Comparison of ENCODE assay signal across 29 mouse cellular contexts in the genomic region with DNA sequence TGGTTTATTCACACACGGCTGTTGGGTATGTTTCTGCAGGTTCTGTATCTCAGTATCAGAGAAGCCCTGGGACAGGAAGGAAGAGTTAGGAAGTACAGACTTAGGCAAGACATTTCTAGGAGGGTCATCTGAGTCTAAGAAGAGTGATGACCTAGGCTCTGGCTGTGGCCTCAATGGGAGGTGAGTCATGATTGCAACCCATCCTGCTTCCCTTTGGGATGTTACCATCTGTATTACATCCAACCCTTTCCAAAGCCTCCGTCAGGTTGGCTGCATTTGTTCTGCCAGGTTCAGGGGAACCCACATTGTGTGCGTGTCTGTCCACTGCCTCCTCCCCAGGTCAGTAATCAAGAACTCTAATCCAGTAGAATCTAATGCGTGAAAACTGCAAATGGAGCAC. TPM values are rescaled to one million over a fixed set of nuclear protein-coding genes. Genes with fewer than 3 reads are reported as not detected.
DNase-seq lines count a peak whose midpoint lies in the region; ATAC-seq and TF ChIP-seq lines count a peak whose summit lies in the region.
"Had no signal": no experiment of that assay in that cellular context is flagged by ENCODE, and none has a peak within 500 bp of the region (broad histone marks: within the 10 kb centered on the region; RNA-seq: fewer than 3 reads in every experiment).

No protein-coding gene starts in this region.

- no peak overlapping the region for H3K4me2 ChIP-seq in forebrain, postnatal 0 days (ENCODE audit: low read depth)
- H3K4me2 ChIP-seq: embryonic facial prominence, embryonic 12.5 days; forebrain, embryonic 15.5 days; heart, embryonic 12.5 days had no signal

- no peaks in the 10 kb centered on the region for H3K9me3 ChIP-seq in forebrain, postnatal 0 days (ENCODE audit: low read length)
- H3K9me3 ChIP-seq: embryonic facial prominence, embryonic 12.5 days; forebrain, embryonic 15.5 days; heart, embryonic 12.5 days had no signal

- 58% methylated on average over 4 of the region's 4 CpGs for WGBS in bone marrow, adult 2 months
- WGBS in macrophage (ENCODE audit: missing documents) = 63% methylated on average over 4 of the region's 4 CpGs
- WGBS in small intestine, adult 2 months = 92% methylated on average over 4 of the region's 4 CpGs
- 90% methylated on average over 4 of the region's 4 CpGs for WGBS in forebrain, postnatal 0 days

- H3K9ac ChIP-seq in forebrain, postnatal 0 days = no peak overlapping the region
- H3K9ac ChIP-seq: embryonic facial prominence, embryonic 12.5 days; forebrain, embryonic 15.5 days; heart, embryonic 12.5 days had no signal

- H3K36me3 ChIP-seq in macrophage (ENCODE audit: inconsistent target) = no peaks in the 10 kb centered on the region
- no peaks in the 10 kb centered on the region for H3K36me3 ChIP-seq in small intestine, adult 2 months (ENCODE audit: control insufficient read depth, insufficient read depth, low read length)
- H3K36me3 ChIP-seq in forebrain, postnatal 0 days (ENCODE audit: insufficient read depth) = no peaks in the 10 kb centered on the region
- H3K36me3 ChIP-seq: embryonic facial prominence, embryonic 12.5 days; forebrain, embryonic 15.5 days; heart, embryonic 12.5 days had no signal

- H3K79me2 ChIP-seq in macrophage (ENCODE audit: inconsistent target) = no peaks in the 10 kb centered on the region

- peak; percentile 62 for DNase-seq in 416B (ENCODE audit: low read depth)
- no peak for DNase-seq in gastrocnemius, postnatal 14 days
- DNase-seq in forebrain, postnatal 0 days = no peak
- DNase-seq in adrenal gland, adult (ENCODE audit: inconsistent age in 2 of 2, low spot score in 1 of 2) = no peak
- DNase-seq: adrenal gland, postnatal 25 days; B cell, adult 2 months; cerebellum, adult 11 months; cerebellum, adult 8-10 months; cerebellum, postnatal 14 days; gastrocnemius, postnatal 25 days; heart, adult 18-20 months; heart, postnatal 36 days had no signal

- no peak overlapping the region for H3K4me3 ChIP-seq in bone marrow, adult 2 months (replicated peaks; ENCODE audit: control insufficient read depth, low read depth, low read length)
- H3K4me3 ChIP-seq in macrophage (ENCODE audit: inconsistent target) = no peak overlapping the region
- no peak overlapping the region for H3K4me3 ChIP-seq in small intestine, adult 2 months (ENCODE audit: low read depth, low read length)
- no peak overlapping the region for H3K4me3 ChIP-seq in forebrain, postnatal 0 days (ENCODE audit: low read depth, low read length)
- H3K4me3 ChIP-seq: embryonic facial prominence, embryonic 12.5 days; forebrain, embryonic 15.5 days; heart, embryonic 12.5 days had no signal

- intact Hi-C loops in gastrocnemius, postnatal 14 days (cut with DNase I; ENCODE audit: low total_unique reads) = no loop called here

- ATAC-seq in forebrain, postnatal 0 days = no peak
- ATAC-seq: forebrain, embryonic 15.5 days; hindbrain, embryonic 16.5 days; inflammation-experienced regulatory T-cells, adult 6 months; intestine, postnatal 0 days had no signal

- H3K27ac ChIP-seq in bone marrow, adult 2 months (ENCODE audit: control insufficient read depth, insufficient read depth, low read depth, low read length, poor library complexity) = peak overlapping the region; percentile 73
- peak overlapping the region; percentile 72 for H3K27ac ChIP-seq in macrophage
- peak overlapping the region; percentile 36; the same call in 1 of the 2 replicates for H3K27ac ChIP-seq in small intestine, adult 2 months (ENCODE audit: insufficient read depth, low read depth, low read length)
- H3K27ac ChIP-seq in forebrain, postnatal 0 days (ENCODE audit: low read depth, low read length) = no peak overlapping the region
- H3K27ac ChIP-seq: embryonic facial prominence, embryonic 12.5 days; forebrain, embryonic 15.5 days had no signal

- peaks cover 3% of the 10 kb centered on the region for H3K4me1 ChIP-seq in bone marrow, adult 2 months (ENCODE audit: control insufficient read depth, insufficient read depth, low read length)
- peaks cover 2% of the 10 kb centered on the region; the same call in 1 of the 2 replicates for H3K4me1 ChIP-seq in small intestine, adult 2 months (ENCODE audit: control insufficient read depth, insufficient read depth, insufficient read length, low read length)
- no peaks in the 10 kb centered on the region for H3K4me1 ChIP-seq in forebrain, postnatal 0 days (ENCODE audit: insufficient read depth)
- H3K4me1 ChIP-seq: embryonic facial prominence, embryonic 12.5 days; forebrain, embryonic 15.5 days; heart, embryonic 12.5 days had no signal

- TF ChIP-seq CTCF in bone marrow, adult 2 months (IDR thresholded peaks at IDR 0.05; ENCODE audit: control insufficient read depth, insufficient read depth, low read length) = no peak
- no peak for TF ChIP-seq CTCF in small intestine, adult 2 months (IDR thresholded peaks at IDR 0.05; ENCODE audit: extremely low read depth, insufficient read length, insufficient replicate concordance, low read depth, low read length)
- no peak for TF ChIP-seq CTCF in forebrain, postnatal 0 days (IDR thresholded peaks at IDR 0.05; ENCODE audit: low read depth)

- no peaks in the 10 kb centered on the region for H3K27me3 ChIP-seq in small intestine, adult 2 months (ENCODE audit: control insufficient read depth, insufficient read depth, low read length)
- H3K27me3 ChIP-seq in forebrain, postnatal 0 days (ENCODE audit: insufficient read depth, low read length) = no peaks in the 10 kb centered on the region
- H3K27me3 ChIP-seq: embryonic facial prominence, embryonic 12.5 days; forebrain, embryonic 15.5 days; heart, embryonic 12.5 days had no signal

- no peak for TF ChIP-seq POLR2A in bone marrow, adult 2 months (IDR thresholded peaks at IDR 0.05; ENCODE audit: borderline replicate concordance, control insufficient read depth, low read depth, low read length)
- no peak for TF ChIP-seq POLR2A in small intestine, adult 2 months (IDR thresholded peaks at IDR 0.05; ENCODE audit: low read depth, low read length)

RNA-seq across cellular contexts. Expression of a gene that starts 11.8 kb away (rescaled TPM):
- polyA plus RNA-seq in bone marrow, adult 2 months (2011; ENCODE audit: insufficient read depth, insufficient read length, low replicate concordance, missing spikeins) = 88.2 and 218 TPM in 2 replicates
- 100 to 1,000 TPM in 5 of 26 experiments, 10 to 100 TPM in 21; 13.7 to 172 (median 40.9) TPM for total RNA-seq in macrophage (2018; cell fraction: chromatin; rRNA removed)
- total RNA-seq in macrophage (2018; cell fraction: cytosol; rRNA removed) = 100 to 1,000 TPM; 122 to 667 (median 326) TPM
- total RNA-seq in macrophage (2018; cell fraction: nucleus; rRNA removed) = 100 to 1,000 TPM in 13 of 26 experiments, 10 to 100 TPM in 13; 47.6 to 271 (median 103) TPM
- polyA plus RNA-seq in macrophage (2018) = 508 to 1,107 TPM (median 907 TPM) in 3 replicates
- 11.0 and 32.1 TPM in 2 replicates for polyA plus RNA-seq in small intestine, adult 2 months (2012; rRNA removed)
- 1 to 10 TPM; 2.7 to 2.9 TPM for total RNA-seq in gastrocnemius, postnatal 14 days (2021)
- total RNA-seq in forebrain, postnatal 0 days (2014; rRNA removed) = 0.77 and 5.0 TPM in 2 replicates
- polyA plus RNA-seq in forebrain, postnatal 0 days (2015; fragmentation: Nextera tagmentation; extraction: Ambion mirVana) = 3.5 and 3.7 TPM in 2 replicates
- total RNA-seq: MEL had no signal

RNA-seq across cellular contexts. Expression of a gene that starts 26.3 kb away (rescaled TPM):
- 8.0 and 17.0 TPM in 2 replicates for polyA plus RNA-seq in bone marrow, adult 2 months (2011; ENCODE audit: insufficient read depth, insufficient read length, low replicate concordance, missing spikeins)
- total RNA-seq in macrophage (2018; cell fraction: chromatin; rRNA removed) = 100 to 1,000 TPM in 16 of 26 experiments, 10 to 100 TPM in 10; 27.1 to 700 (median 152) TPM
- 1,000 to 10,000 TPM in 7 of 26 experiments, 100 to 1,000 TPM in 19; 287 to 1,885 (median 507) TPM for total RNA-seq in macrophage (2018; cell fraction: cytosol; rRNA removed)
- total RNA-seq in macrophage (2018; cell fraction: nucleus; rRNA removed) = 1,000 to 10,000 TPM in 2 of 26 experiments, 100 to 1,000 TPM in 23, 10 to 100 TPM in 1; 94.4 to 1,218 (median 394) TPM
- 289 to 625 TPM (median 620 TPM) in 3 replicates for polyA plus RNA-seq in macrophage (2018)
- 1.2 and 3.7 TPM in 2 replicates for polyA plus RNA-seq in small intestine, adult 2 months (2012; rRNA removed)
- 1 to 10 TPM; 4.1 to 5.9 TPM for total RNA-seq in gastrocnemius, postnatal 14 days (2021)
- total RNA-seq in forebrain, postnatal 0 days (2014; rRNA removed) = 1.2 and 1.8 TPM in 2 replicates
- polyA plus RNA-seq in forebrain, postnatal 0 days (2015; fragmentation: Nextera tagmentation; extraction: Ambion mirVana) = 2.5 and 3.4 TPM in 2 replicates
- polyA plus RNA-seq: inflammation-experienced regulatory T-cells, adult 6 months had no signal

RNA-seq across cellular contexts. Expression of a gene that starts 40.7 kb away (rescaled TPM):
- not detected in 2 replicates for polyA plus RNA-seq in bone marrow, adult 2 months (2011; ENCODE audit: insufficient read depth, insufficient read length, low replicate concordance, missing spikeins)
- 1 to 10 TPM in 8 of 26 experiments, not detected in 18; 1.8 to 4.2 (median 2.2) TPM for total RNA-seq in macrophage (2018; cell fraction: chromatin; rRNA removed)
- under 1 TPM in 3 of 26 experiments, not detected in 23; 0.29 to 0.41 (median 0.33) TPM for total RNA-seq in macrophage (2018; cell fraction: cytosol; rRNA removed)
- total RNA-seq in macrophage (2018; cell fraction: nucleus; rRNA removed) = 1 to 10 TPM in 13 of 26 experiments, not detected in 13; 1.2 to 5.7 (median 2.4) TPM
- polyA plus RNA-seq in macrophage (2018) = not detected in 3 replicates
- not detected in 2 replicates for polyA plus RNA-seq in small intestine, adult 2 months (2012; rRNA removed)
- total RNA-seq in gastrocnemius, postnatal 14 days (2021) = not detected
- not detected in 2 replicates for total RNA-seq in forebrain, postnatal 0 days (2014; rRNA removed)
- polyA plus RNA-seq in forebrain, postnatal 0 days (2015; fragmentation: Nextera tagmentation; extraction: Ambion mirVana) = not detected in 2 replicates
- total RNA-seq: adrenal gland, adult 18-20 months; adrenal gland, postnatal 25 days; gastrocnemius, postnatal 25 days; heart, adult 18-20 months; heart, postnatal 36 days; MEL had no signal
- polyA plus RNA-seq: brain, embryonic 14.5 days; cortical plate, adult 2 months; embryonic facial prominence, embryonic 12.5 days; forebrain, embryonic 11.5 days; forebrain, embryonic 15.5 days; frontal cortex, adult 2 months; heart, embryonic 12.5 days; heart, embryonic 16.5 days; hindbrain, embryonic 11.5 days; hindbrain, embryonic 16.5 days; inflammation-experienced regulatory T-cells, adult 6 months; intestine, postnatal 0 days had no signal

RNA-seq across cellular contexts. Expression of a gene that starts 44.5 kb away (rescaled TPM):
- polyA plus RNA-seq in bone marrow, adult 2 months (2011; ENCODE audit: insufficient read depth, insufficient read length, low replicate concordance, missing spikeins) = 1.3 and 2.0 TPM in 2 replicates
- total RNA-seq in macrophage (2018; cell fraction: chromatin; rRNA removed) = 100 to 1,000 TPM in 21 of 26 experiments, 10 to 100 TPM in 5; 68.7 to 743 (median 252) TPM
- 1,000 to 10,000 TPM in 14 of 26 experiments, 100 to 1,000 TPM in 12; 325 to 6,363 (median 1,124) TPM for total RNA-seq in macrophage (2018; cell fraction: cytosol; rRNA removed)
- 1,000 to 10,000 TPM in 15 of 26 experiments, 100 to 1,000 TPM in 11; 331 to 4,588 (median 1,236) TPM for total RNA-seq in macrophage (2018; cell fraction: nucleus; rRNA removed)
- 203 to 397 TPM (median 307 TPM) in 3 replicates for polyA plus RNA-seq in macrophage (2018)
- 3.6 and 5.0 TPM in 2 replicates for polyA plus RNA-seq in small intestine, adult 2 months (2012; rRNA removed)
- total RNA-seq in gastrocnemius, postnatal 14 days (2021) = not detected
- 0.62 and 1.6 TPM in 2 replicates for total RNA-seq in forebrain, postnatal 0 days (2014; rRNA removed)
- 1.0 and 1.9 TPM in 2 replicates for polyA plus RNA-seq in forebrain, postnatal 0 days (2015; fragmentation: Nextera tagmentation; extraction: Ambion mirVana)
- total RNA-seq: gastrocnemius, postnatal 25 days; heart, adult 18-20 months; heart, postnatal 36 days; MEL had no signal

RNA-seq across cellular contexts. Expression of a gene that starts 57.7 kb away (rescaled TPM):
- polyA plus RNA-seq in bone marrow, adult 2 months (2011; ENCODE audit: insufficient read depth, insufficient read length, low replicate concordance, missing spikeins) = 1.5 and 2.3 TPM in 2 replicates
- total RNA-seq in macrophage (2018; cell fraction: chromatin; rRNA removed) = 1,000 to 10,000 TPM in 4 of 26 experiments, 100 to 1,000 TPM in 21, 10 to 100 TPM in 1; 90.2 to 1,268 (median 418) TPM
- 1,000 to 10,000 TPM in 13 of 26 experiments, 100 to 1,000 TPM in 13; 245 to 6,609 (median 1,184) TPM for total RNA-seq in macrophage (2018; cell fraction: cytosol; rRNA removed)
- 1,000 to 10,000 TPM in 16 of 26 experiments, 100 to 1,000 TPM in 10; 156 to 4,947 (median 1,739) TPM for total RNA-seq in macrophage (2018; cell fraction: nucleus; rRNA removed)
- polyA plus RNA-seq in macrophage (2018) = 101 to 412 TPM (median 201 TPM) in 3 replicates
- 2.6 and 10.0 TPM in 2 replicates for polyA plus RNA-seq in small intestine, adult 2 months (2012; rRNA removed)
- not detected for total RNA-seq in gastrocnemius, postnatal 14 days (2021)
- not detected in 2 replicates for total RNA-seq in forebrain, postnatal 0 days (2014; rRNA removed)
- polyA plus RNA-seq in forebrain, postnatal 0 days (2015; fragmentation: Nextera tagmentation; extraction: Ambion mirVana) = 0.58 and 1.1 TPM in 2 replicates
- total RNA-seq: adrenal gland, adult 18-20 months; adrenal gland, postnatal 25 days; gastrocnemius, postnatal 25 days; heart, adult 18-20 months; heart, postnatal 36 days; MEL had no signal
- polyA plus RNA-seq: forebrain, embryonic 11.5 days had no signal

Comparison
In these comparisons a context has a peak if more than half of its experiments do, and no peak if none do; other contexts are left out.
1. RNA of a gene that starts 26.3 kb away (polyA plus RNA-seq): 289 to 625 TPM in macrophage; 8.0 to 17.0 TPM in bone marrow, adult 2 months, 1.2 to 3.7 TPM in small intestine, adult 2 months and 2.5 to 3.4 TPM in forebrain, postnatal 0 days; every median in the first group is over 10 times any median in the second.